In the genomic region with DNA sequence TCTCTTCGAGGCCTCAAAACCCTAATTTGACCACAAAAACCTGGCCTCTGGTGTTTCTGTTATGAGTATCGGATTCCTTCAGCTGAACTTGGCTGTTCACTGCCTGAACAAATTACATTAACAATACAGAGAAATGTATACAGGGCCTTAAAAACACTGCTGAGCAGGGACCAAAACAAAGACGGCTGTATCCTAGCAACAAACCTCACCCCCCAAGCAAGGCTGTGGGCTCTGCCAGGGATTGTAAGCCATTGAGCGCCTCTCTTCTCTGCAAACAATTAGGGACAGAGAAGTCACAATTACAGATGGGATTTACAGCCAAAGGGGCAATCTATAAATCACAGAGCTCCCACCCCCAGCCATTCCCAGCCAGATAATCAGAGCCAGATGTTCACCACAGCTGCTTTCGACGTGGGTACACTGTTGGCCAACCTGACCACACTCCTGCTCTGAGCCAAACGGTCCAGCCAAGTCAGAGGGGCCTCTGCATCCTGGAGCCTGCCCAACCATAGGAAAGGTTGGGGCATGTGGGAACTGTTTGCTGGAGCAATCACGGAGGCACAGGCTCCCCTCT, we compare ENCODE assay signal across 8 mouse cellular contexts.
DNase-seq lines count a peak whose midpoint lies in the region; ATAC-seq lines count a peak whose summit lies in the region.

No protein-coding gene starts in this region.

- DNase-seq in heart, adult 9 months (ENCODE audit: low spot score in 2 of 2), result no peak
- peak; percentile 95 for DNase-seq in embryonic facial prominence, embryonic 11.5 days (ENCODE audit: low spot score)
- DNase-seq in liver, embryonic 11.5 days (ENCODE audit: low spot score), result no peak
- no peak for DNase-seq in cerebellum, postnatal 36 days
- no peak for DNase-seq in B cell, adult 2 months

- H3K9ac ChIP-seq in heart, embryonic 15.5 days, result no peak overlapping the region
- no peak overlapping the region; the same call in 1 of the 2 replicates for H3K9ac ChIP-seq in embryonic facial prominence, embryonic 11.5 days (replicated peaks; ENCODE audit: low read length)
- H3K9ac ChIP-seq in intestine, embryonic 16.5 days (ENCODE audit: low read depth, low read length), result no peak overlapping the region
- H3K9ac ChIP-seq in midbrain, embryonic 13.5 days (replicated peaks), result no peak overlapping the region
- no peak overlapping the region for H3K9ac ChIP-seq in liver, embryonic 11.5 days (ENCODE audit: low read depth, low read length)

- H3K27me3 ChIP-seq in heart, embryonic 15.5 days, result no peaks in the 10 kb centered on the region
- no peaks in the 10 kb centered on the region for H3K27me3 ChIP-seq in embryonic facial prominence, embryonic 11.5 days (ENCODE audit: control insufficient read depth, insufficient read depth, low read length)
- no peaks in the 10 kb centered on the region for H3K27me3 ChIP-seq in intestine, embryonic 16.5 days (replicated peaks; ENCODE audit: control insufficient read depth, insufficient read depth, low read length)
- H3K27me3 ChIP-seq in midbrain, embryonic 13.5 days, result no peaks in the 10 kb centered on the region
- H3K27me3 ChIP-seq in liver, embryonic 11.5 days (replicated peaks; ENCODE audit: control insufficient read depth, insufficient read depth, low read length), result no peaks in the 10 kb centered on the region

- peak; percentile 45 for ATAC-seq in heart, embryonic 15.5 days (replicated peaks; ENCODE audit: insufficient number of reproducible peaks, insufficient read depth, low FRiP score, low read depth)
- peak; percentile 92 for ATAC-seq in embryonic facial prominence, embryonic 11.5 days (replicated peaks; ENCODE audit: insufficient number of reproducible peaks, low FRiP score, low TSS enrichment, low read depth)
- peak; percentile 85 for ATAC-seq in intestine, embryonic 16.5 days
- peak; percentile 90 for ATAC-seq in midbrain, embryonic 13.5 days
- no peak for ATAC-seq in liver, embryonic 11.5 days (replicated peaks; ENCODE audit: low FRiP score)

- H3K4me3 ChIP-seq in heart, embryonic 15.5 days, result no peak overlapping the region
- no peak overlapping the region for H3K4me3 ChIP-seq in embryonic facial prominence, embryonic 11.5 days (ENCODE audit: low read depth, low read length)
- H3K4me3 ChIP-seq in intestine, embryonic 16.5 days (ENCODE audit: low read length), result no peak overlapping the region
- H3K4me3 ChIP-seq in midbrain, embryonic 13.5 days (replicated peaks), result no peak overlapping the region
- no peak overlapping the region for H3K4me3 ChIP-seq in liver, embryonic 11.5 days (ENCODE audit: low read depth, low read length)

- peaks cover 41% of the 10 kb centered on the region for H3K4me1 ChIP-seq in heart, embryonic 15.5 days (replicated peaks)
- H3K4me1 ChIP-seq in embryonic facial prominence, embryonic 11.5 days (ENCODE audit: control insufficient read depth, insufficient read depth, low read length), result peaks cover 11% of the 10 kb centered on the region; the same call in 1 of the 2 replicates
- peaks cover 29% of the 10 kb centered on the region for H3K4me1 ChIP-seq in intestine, embryonic 16.5 days (ENCODE audit: control insufficient read depth, insufficient read depth, low read length)
- peaks cover 37% of the 10 kb centered on the region for H3K4me1 ChIP-seq in midbrain, embryonic 13.5 days (replicated peaks)
- peaks cover 16% of the 10 kb centered on the region for H3K4me1 ChIP-seq in liver, embryonic 11.5 days (replicated peaks; ENCODE audit: control insufficient read depth, insufficient read depth, low read length)

- H3K36me3 ChIP-seq in heart, embryonic 15.5 days, result no peaks in the 10 kb centered on the region
- no peaks in the 10 kb centered on the region for H3K36me3 ChIP-seq in embryonic facial prominence, embryonic 11.5 days (replicated peaks; ENCODE audit: control insufficient read depth, insufficient read depth, low read depth, low read length)
- no peaks in the 10 kb centered on the region for H3K36me3 ChIP-seq in intestine, embryonic 16.5 days (ENCODE audit: control insufficient read depth, insufficient read depth, low read length)
- H3K36me3 ChIP-seq in midbrain, embryonic 13.5 days, result no peaks in the 10 kb centered on the region
- H3K36me3 ChIP-seq in liver, embryonic 11.5 days (ENCODE audit: control insufficient read depth, insufficient read depth, low read length), result no peaks in the 10 kb centered on the region

- WGBS in heart, embryonic 15.5 days, result 45% methylated on average over 8 of the region's 8 CpGs
- 9% methylated on average over 8 of the region's 8 CpGs for WGBS in embryonic facial prominence, embryonic 11.5 days
- 14% methylated on average over 8 of the region's 8 CpGs for WGBS in intestine, embryonic 16.5 days
- WGBS in midbrain, embryonic 13.5 days, result 6% methylated on average over 8 of the region's 8 CpGs
- 45% methylated on average over 8 of the region's 8 CpGs for WGBS in liver, embryonic 11.5 days

- H3K27ac ChIP-seq in heart, embryonic 15.5 days, result peak overlapping the region; percentile 24; the same call in 1 of the 2 replicates
- peak overlapping the region; percentile 75 for H3K27ac ChIP-seq in embryonic facial prominence, embryonic 11.5 days (replicated peaks; ENCODE audit: low read depth, low read length)
- peak overlapping the region; percentile 68 for H3K27ac ChIP-seq in intestine, embryonic 16.5 days (ENCODE audit: low read length)
- H3K27ac ChIP-seq in midbrain, embryonic 13.5 days, result peak overlapping the region; percentile 16
- H3K27ac ChIP-seq in liver, embryonic 11.5 days (ENCODE audit: low read depth, low read length), result no peak overlapping the region

- no peaks in the 10 kb centered on the region for H3K9me3 ChIP-seq in heart, embryonic 15.5 days (replicated peaks)
- no peaks in the 10 kb centered on the region for H3K9me3 ChIP-seq in embryonic facial prominence, embryonic 11.5 days (replicated peaks; ENCODE audit: control insufficient read depth, low read length)
- no peaks in the 10 kb centered on the region for H3K9me3 ChIP-seq in intestine, embryonic 16.5 days (ENCODE audit: control insufficient read depth, low read length)
- no peaks in the 10 kb centered on the region for H3K9me3 ChIP-seq in midbrain, embryonic 13.5 days
- no peaks in the 10 kb centered on the region for H3K9me3 ChIP-seq in liver, embryonic 11.5 days (ENCODE audit: control insufficient read depth, low read length)

- no peak overlapping the region for H3K4me2 ChIP-seq in heart, embryonic 15.5 days
- no peak overlapping the region for H3K4me2 ChIP-seq in embryonic facial prominence, embryonic 11.5 days (ENCODE audit: low read depth, low read length)
- 0 out of 2 replicates have a peak overlapping the region, but pooled peaks have one; percentile 3 for H3K4me2 ChIP-seq in intestine, embryonic 16.5 days (ENCODE audit: low read depth, low read length)
- peak overlapping the region; percentile 15; the same call in 1 of the 2 replicates for H3K4me2 ChIP-seq in midbrain, embryonic 13.5 days (replicated peaks)
- H3K4me2 ChIP-seq in liver, embryonic 11.5 days, result no peak overlapping the region

Comparison
In these comparisons a context has a peak if more than half of its experiments do, and no peak if none do; other contexts are left out.
1. H3K4me2 ChIP-seq: peak in intestine, embryonic 16.5 days (single experiment) and midbrain, embryonic 13.5 days (single experiment); none in heart, embryonic 15.5 days (single experiment), embryonic facial prominence, embryonic 11.5 days (single experiment) and liver, embryonic 11.5 days (single experiment).